Mouse (Mus musculus) liver, adult 2 months (tissue): ENCODE results near the gene Sun1. TPM values are rescaled to one million over a fixed set of nuclear protein-coding genes. Genes with fewer than 3 reads are reported as not detected.
A peak's percentile ranks its signal among the peaks of the same experiment; 100 is the strongest.

Experiments used
- DNase-seq: peaks from one replicate; pipeline ENCODE4 v3.0.0-alpha.2; 2011; ENCODE audit warnings: low read depth, low spot score; ENCODE audit errors: extremely low read depth
- H3K27ac ChIP-seq: fragments of 200-500 bp; replicated peaks from 2 replicates; pipeline ENCODE4 v1.5.1; 2012; ENCODE audit warnings: low read depth, mild to moderate bottlenecking, control low read depth, inconsistent platforms, low read length; ENCODE audit not compliant: insufficient read depth
- H3K27me3 ChIP-seq: fragments of 200-500 bp; 2 replicates; pipeline ENCODE4 v1.6.1; 2012; ENCODE audit warnings: mild to moderate bottlenecking, moderate library complexity, low read length, inconsistent platforms; ENCODE audit not compliant: control insufficient read depth, insufficient read depth
- H3K36me3 ChIP-seq: fragments of 200-500 bp; 2 replicates; pipeline ENCODE4 v1.6.1; 2012; ENCODE audit warnings: low read length, inconsistent platforms; ENCODE audit not compliant: control insufficient read depth, insufficient read depth
- H3K4me1 ChIP-seq: fragments of 200-500 bp; 2 replicates; pipeline ENCODE4 v1.6.1; 2011; ENCODE audit warnings: low read length; ENCODE audit not compliant: control insufficient read depth, insufficient read depth
- H3K4me3 ChIP-seq: fragments of 200-500 bp; 2 replicates; pipeline ENCODE4 v1.5.1; 2011; ENCODE audit warnings: low read depth, mild to moderate bottlenecking, control low read depth, low read length, moderate library complexity; ENCODE audit not compliant: insufficient read depth
- H3K79me2 ChIP-seq: fragments of 200-500 bp; 2 replicates; pipeline ENCODE4 v1.6.1; 2012; ENCODE audit warnings: inconsistent platforms, mild to moderate bottlenecking, low read length, moderate library complexity; ENCODE audit not compliant: control insufficient read depth, insufficient read depth
- H3K9ac ChIP-seq: fragments of 200-500 bp; 2 replicates; pipeline ENCODE4 v1.6.1; 2012; ENCODE audit warnings: low read depth, mild to moderate bottlenecking, control low read depth, inconsistent platforms, low read length
- CTCF ChIP-seq: fragments of 200-500 bp; IDR thresholded peaks from 2 replicates; pipeline ENCODE4 v1.5.1; 2011; ENCODE audit warnings: low read depth, low read length, control low read depth
- POLR2A ChIP-seq: fragments of 200-500 bp; IDR thresholded peaks from 2 replicates; pipeline ENCODE4 v1.6.1; 2011; ENCODE audit warnings: low read length, control low read depth; ENCODE audit not compliant: insufficient read depth; ENCODE audit errors: extremely low read depth
- WGBS: fragments of 180-500 bp; shearing (Covaris S2); methylation state at CpG from one replicate; pipeline ENCODE4 v1.1.7; 2018; 5-methylcytosine and 5-hydroxymethylcytosine counted together
- polyA plus RNA-seq: library from polyadenylated mRNA; depleted of rRNA; stranded (reverse); fragments of >200 nt; gene quantifications from 2 replicates; pipeline ENCODE4 v1.2.3, GENCODE M21; 2012
- total RNA-seq: library from RNA; depleted of rRNA; stranded (reverse); fragments of >200 nt; gene quantifications from 2 replicates; pipeline ENCODE4 v1.2.3, GENCODE M21; 2014

The Sun1 gene
- total and polyA plus RNA-seq, 2 experiments, result 8.8 to 15.6 TPM

DNA sequence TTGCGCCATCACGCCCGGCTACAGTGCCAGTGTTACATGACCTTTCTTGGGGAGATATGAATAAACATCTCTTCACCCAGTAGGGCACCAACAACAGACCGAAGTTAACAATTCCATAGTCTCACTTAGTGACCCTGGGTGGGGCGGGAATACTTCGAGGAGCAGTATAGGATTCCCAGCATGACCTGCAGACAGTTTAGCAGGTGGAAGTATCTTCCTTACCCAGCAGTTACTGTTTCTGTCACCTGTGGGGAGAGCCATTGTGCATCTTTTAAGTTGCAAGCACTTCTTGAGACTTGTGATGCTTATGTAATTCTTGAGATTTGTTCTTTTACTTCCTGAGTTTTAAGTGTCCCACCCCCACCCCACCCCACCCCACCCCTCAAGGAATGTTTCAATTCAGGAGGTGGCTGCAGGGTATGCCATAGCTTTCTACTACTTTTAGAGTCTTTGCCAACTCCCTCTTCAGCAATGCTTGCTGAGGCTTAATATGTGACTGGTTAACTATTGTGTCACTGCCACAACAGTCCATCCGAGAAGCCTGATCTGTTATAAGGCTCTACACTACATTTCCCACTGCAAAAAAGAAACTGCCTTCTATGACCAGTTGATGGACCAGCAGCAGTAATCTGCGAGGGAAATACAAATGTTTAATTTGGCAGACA is 58.1 kb downstream of the Sun1 start:
- H3K79me2 ChIP-seq, result peaks cover 16% of the 10 kb centered on the region; the same call in 1 of the 2 replicates
- H3K9ac ChIP-seq, result no peak overlapping the region
- no peak overlapping the region for H3K4me3 ChIP-seq
- TF ChIP-seq CTCF (no peak), POLR2A (no peak)
- peaks cover 35% of the 10 kb centered on the region for H3K4me1 ChIP-seq
- H3K27me3 ChIP-seq, result no peaks in the 10 kb centered on the region
- H3K36me3 ChIP-seq, result peaks cover 4% of the 10 kb centered on the region
- WGBS, result 47% methylated on average over 8 of the region's 8 CpGs
- peak; percentile 57 for DNase-seq
- H3K27ac ChIP-seq, result no peak overlapping the region

DNA sequence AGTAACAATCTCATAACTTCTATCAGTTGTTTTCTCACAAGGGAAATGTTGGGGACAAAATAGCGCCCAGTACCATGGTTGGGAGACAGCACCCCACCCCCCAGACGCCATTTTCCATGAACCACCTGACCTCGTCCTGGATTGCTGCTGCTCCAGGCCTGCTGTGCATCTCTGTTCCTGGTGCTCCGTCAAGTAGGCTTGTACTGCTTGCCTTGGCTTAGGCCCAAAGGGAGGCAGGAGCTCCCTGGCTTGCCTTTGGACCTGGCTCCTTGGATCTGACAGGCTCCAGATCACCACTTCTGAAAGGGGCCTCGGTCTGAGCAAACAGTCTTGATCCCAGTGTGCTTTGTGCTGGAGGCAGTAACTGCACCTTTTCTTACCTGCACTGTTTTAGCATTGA is 59.4 kb downstream of the Sun1 start:
- H3K27ac ChIP-seq, result no peak overlapping the region
- 71% methylated on average over 5 of the region's 5 CpGs for WGBS
- H3K4me1 ChIP-seq, result peaks cover 29% of the 10 kb centered on the region
- peaks cover 10% of the 10 kb centered on the region for H3K36me3 ChIP-seq
- TF ChIP-seq POLR2A, result no peak
- no peak for TF ChIP-seq CTCF
- H3K27me3 ChIP-seq, result no peaks in the 10 kb centered on the region
- H3K79me2 ChIP-seq, result peaks cover 9% of the 10 kb centered on the region; the same call in 1 of the 2 replicates
- no peak overlapping the region for H3K9ac ChIP-seq
- DNase-seq, result no peak
- no peak overlapping the region for H3K4me3 ChIP-seq

DNA sequence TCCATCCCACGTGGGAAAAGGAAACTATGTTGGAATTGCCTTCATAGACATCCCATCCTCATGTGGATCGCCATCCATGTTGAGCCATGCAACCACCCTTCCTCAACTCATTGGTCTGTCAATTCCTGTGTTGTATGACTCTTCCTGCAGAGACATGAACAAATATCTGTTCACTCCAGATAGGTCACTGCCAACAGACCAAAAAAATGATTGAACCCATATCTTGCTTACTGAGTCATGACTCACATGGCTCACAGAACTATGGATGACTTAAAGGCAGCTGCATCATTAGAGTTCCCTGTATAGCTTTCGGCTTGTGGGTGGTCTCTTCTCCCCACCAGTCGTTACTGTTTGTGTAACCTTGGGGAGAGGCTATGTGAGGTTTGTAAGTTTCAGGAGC is 61.0 kb downstream of the Sun1 start:
- TF ChIP-seq POLR2A (no peak), CTCF (no peak)
- Histone ChIP-seq H3K27ac (no peak overlapping the region), H3K4me3 (no peak overlapping the region), H3K27me3 (no peaks in the 10 kb centered on the region), H3K9ac (no peak overlapping the region), H3K4me1 (peaks cover 16% of the 10 kb centered on the region), H3K79me2 (peaks cover 4% of the 10 kb centered on the region; the same call in 1 of the 2 replicates), H3K36me3 (peaks cover 14% of the 10 kb centered on the region)
- 98% methylated on average over 4 of the region's 4 CpGs for WGBS
- no peak for DNase-seq

DNA sequence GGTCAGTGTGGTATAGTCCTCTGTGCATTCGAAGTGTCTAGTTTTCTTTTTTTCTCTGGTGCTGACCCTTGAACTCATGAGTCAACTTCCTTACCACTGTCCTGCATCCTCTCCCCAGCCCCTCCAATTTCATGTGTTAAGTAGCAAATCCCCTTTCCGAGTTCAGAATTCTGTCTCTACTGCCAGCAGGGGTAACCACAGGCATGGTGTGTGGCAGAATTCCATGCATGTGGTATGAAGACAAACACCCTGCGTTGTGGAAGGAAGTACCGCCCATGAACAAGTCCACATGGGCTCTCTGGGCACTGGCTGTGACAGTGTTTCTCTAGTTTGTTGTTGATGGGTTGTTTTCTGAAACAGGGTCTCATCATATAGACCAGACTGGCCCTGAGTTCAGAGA is 67.2 kb downstream of the Sun1 start:
- TF ChIP-seq CTCF (no peak), POLR2A (no peak)
- no peak overlapping the region for H3K9ac ChIP-seq
- H3K4me1 ChIP-seq, result no peaks in the 10 kb centered on the region
- H3K27ac ChIP-seq, result no peak overlapping the region
- no peaks in the 10 kb centered on the region for H3K27me3 ChIP-seq
- H3K79me2 ChIP-seq, result no peaks in the 10 kb centered on the region
- no peak for DNase-seq
- H3K36me3 ChIP-seq, result peaks cover 20% of the 10 kb centered on the region
- 79% methylated on average over 4 of the region's 4 CpGs for WGBS
- no peak overlapping the region for H3K4me3 ChIP-seq

DNA sequence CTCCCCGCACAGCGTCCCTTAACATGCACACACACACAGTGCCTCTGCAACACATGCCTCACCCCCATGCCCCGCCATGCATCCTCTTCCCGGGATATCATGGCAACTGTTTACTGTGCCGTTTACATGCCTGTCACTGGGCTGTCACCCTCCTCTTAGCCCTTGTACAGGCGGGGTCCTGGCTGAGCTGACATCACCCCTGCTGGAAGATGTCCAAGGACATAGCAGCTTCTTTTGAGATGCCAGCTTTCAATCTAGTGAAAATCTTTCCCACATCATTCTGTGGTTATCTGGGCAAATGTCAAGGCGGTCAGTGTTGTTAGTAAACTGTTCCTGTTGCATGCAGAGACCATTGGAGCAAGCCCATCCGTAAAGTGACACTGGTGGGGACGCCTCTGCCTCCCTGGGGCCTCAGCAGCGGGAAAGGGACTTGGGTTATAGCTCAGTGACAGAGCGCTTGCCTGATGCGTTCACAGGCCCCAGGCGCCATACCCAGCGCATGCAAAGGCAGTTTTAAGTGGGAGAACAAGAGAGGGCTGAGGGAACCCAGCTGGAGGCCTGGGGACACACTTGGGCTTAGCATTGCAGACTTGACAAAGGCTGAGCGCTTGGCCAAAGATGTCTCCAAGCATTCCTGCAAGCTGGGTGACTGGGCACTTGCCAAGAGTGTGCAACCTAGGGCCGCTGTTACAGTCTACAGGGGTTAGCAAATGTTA is 70.5 kb downstream of the Sun1 start:
- H3K36me3 ChIP-seq, result peaks cover 6% of the 10 kb centered on the region; the same call in 1 of the 2 replicates
- H3K27ac ChIP-seq, result no peak overlapping the region
- DNase-seq, result no peak
- TF ChIP-seq POLR2A (no peak), CTCF (no peak)
- no peaks in the 10 kb centered on the region for H3K4me1 ChIP-seq
- H3K27me3 ChIP-seq, result no peaks in the 10 kb centered on the region
- H3K4me3 ChIP-seq, result no peak overlapping the region
- no peak overlapping the region for H3K9ac ChIP-seq
- WGBS, result 85% methylated on average over 16 of the region's 16 CpGs
- no peaks in the 10 kb centered on the region for H3K79me2 ChIP-seq
